In genomic region chr11:34973467-34973921, GRCm38 (mm10) we compare ENCODE assay signal across 12 mouse cellular contexts.
DNase-seq lines count a peak whose midpoint lies in the region; ATAC-seq lines count a peak whose summit lies in the region.
"Had no signal": no experiment of that assay in that cellular context is flagged by ENCODE, and none has a peak within 500 bp of the region (broad histone marks: within the 10 kb centered on the region; RNA-seq: fewer than 3 reads in every experiment).

No protein-coding gene starts in this region.

- H3K4me1 ChIP-seq in heart, embryonic 16.5 days (ENCODE audit: control insufficient read depth, insufficient read depth, low read length), result peaks cover 16% of the 10 kb centered on the region
- no peaks in the 10 kb centered on the region for H3K4me1 ChIP-seq in hindbrain, embryonic 16.5 days (ENCODE audit: control insufficient read depth, insufficient read depth, low read depth, low read length)
- H3K4me1 ChIP-seq: forebrain, embryonic 12.5 days; hindbrain, embryonic 15.5 days; midbrain, embryonic 12.5 days had no signal

- ATAC-seq in heart, embryonic 16.5 days (replicated peaks; ENCODE audit: extremely low read depth, insufficient read depth, low FRiP score), result peak; percentile 82
- no peak for ATAC-seq in hindbrain, embryonic 16.5 days

- intact Hi-C loops in left cerebral cortex, postnatal 4 days (cut with DNase I), result no loop called here

- no peaks in the 10 kb centered on the region for H3K36me3 ChIP-seq in heart, embryonic 16.5 days (ENCODE audit: control insufficient read depth, insufficient read depth)
- H3K36me3 ChIP-seq in hindbrain, embryonic 16.5 days (ENCODE audit: control insufficient read depth, insufficient read depth, low read length), result no peaks in the 10 kb centered on the region
- H3K36me3 ChIP-seq: forebrain, embryonic 12.5 days; hindbrain, embryonic 15.5 days; midbrain, embryonic 12.5 days had no signal

- H3K27me3 ChIP-seq in heart, embryonic 16.5 days (ENCODE audit: control insufficient read depth, insufficient read depth, low read length), result no peaks in the 10 kb centered on the region
- no peaks in the 10 kb centered on the region for H3K27me3 ChIP-seq in hindbrain, embryonic 16.5 days (replicated peaks; ENCODE audit: control insufficient read depth, insufficient read depth, low read length)
- H3K27me3 ChIP-seq: forebrain, embryonic 12.5 days; hindbrain, embryonic 15.5 days; midbrain, embryonic 12.5 days had no signal

- H3K4me2 ChIP-seq in heart, embryonic 16.5 days (ENCODE audit: low read depth, low read length), result no peak overlapping the region
- no peak overlapping the region for H3K4me2 ChIP-seq in hindbrain, embryonic 16.5 days (ENCODE audit: low read length)
- H3K4me2 ChIP-seq: forebrain, embryonic 12.5 days; hindbrain, embryonic 15.5 days; midbrain, embryonic 12.5 days had no signal

- no peak overlapping the region for H3K4me3 ChIP-seq in heart, embryonic 16.5 days (ENCODE audit: low read length)
- no peak overlapping the region for H3K4me3 ChIP-seq in hindbrain, embryonic 16.5 days (ENCODE audit: low read length)
- H3K4me3 ChIP-seq: forebrain, embryonic 12.5 days; hindbrain, embryonic 15.5 days; midbrain, embryonic 12.5 days had no signal

- no peaks in the 10 kb centered on the region for H3K9me3 ChIP-seq in heart, embryonic 16.5 days (replicated peaks; ENCODE audit: control insufficient read depth, low read length)
- no peaks in the 10 kb centered on the region for H3K9me3 ChIP-seq in hindbrain, embryonic 16.5 days (ENCODE audit: control insufficient read depth, low read length)
- H3K9me3 ChIP-seq: forebrain, embryonic 12.5 days; hindbrain, embryonic 15.5 days; midbrain, embryonic 12.5 days had no signal

- peak overlapping the region; percentile 64 for H3K27ac ChIP-seq in heart, embryonic 16.5 days (ENCODE audit: low read length)
- H3K27ac ChIP-seq in hindbrain, embryonic 16.5 days (ENCODE audit: low read depth, low read length), result no peak overlapping the region
- H3K27ac ChIP-seq: forebrain, embryonic 12.5 days; hindbrain, embryonic 15.5 days; midbrain, embryonic 12.5 days had no signal

- H3K9ac ChIP-seq in heart, embryonic 16.5 days (ENCODE audit: low read length), result no peak overlapping the region
- no peak overlapping the region for H3K9ac ChIP-seq in hindbrain, embryonic 16.5 days (ENCODE audit: low read depth, low read length)
- H3K9ac ChIP-seq: forebrain, embryonic 12.5 days; hindbrain, embryonic 15.5 days; midbrain, embryonic 12.5 days had no signal

- WGBS in heart, embryonic 16.5 days, result 9% methylated on average over 1 of the region's 1 CpGs
- 38% methylated on average over 1 of the region's 1 CpGs for WGBS in hindbrain, embryonic 16.5 days

- peak; percentile 13 for DNase-seq in embryo, embryonic 10.5 days (ENCODE audit: low spot score)
- DNase-seq in embryo, embryonic 9.5 days (ENCODE audit: extremely low spot score), result no peak
- DNase-seq in left cerebral cortex, postnatal 4 days, result peak; percentile 14
- no peak for DNase-seq in left cerebral cortex, adult 9 months (ENCODE audit: low spot score in 2 of 2)
- peak; percentile 56 to 82 for DNase-seq in lung, postnatal 4 days
- DNase-seq in urinary bladder, adult 2 months (ENCODE audit: low spot score), result no peak
- DNase-seq: cerebellum, adult 18-20 months had no signal

Comparison
In these comparisons a context has a peak if more than half of its experiments do, and no peak if none do; other contexts are left out.
1. DNase-seq: peak in embryo, embryonic 10.5 days (single experiment), left cerebral cortex, postnatal 4 days (single experiment) and lung, postnatal 4 days (2 of 2); none in embryo, embryonic 9.5 days (single experiment), left cerebral cortex, adult 9 months (0 of 2) and urinary bladder, adult 2 months (single experiment).